In genomic region chr11:22844754-22845718, GRCm38 (mm10) we compare ENCODE assay signal across 1 mouse cellular context.
A peak's percentile ranks its signal among the peaks of the same experiment; 100 is the strongest.
TF ChIP-seq lines count a peak whose summit lies in the region.

No protein-coding gene starts in this region.

TF ChIP-seq in CH12.LX, 34 proteins besides CTCF, POLR2A, EP300 and RAD21 (continued from another document):
- TF ChIP-seq POLR2AphosphoS2 (IDR thresholded peaks at IDR 0.05; ENCODE audit: low read depth, low read length) (peak; percentile 81), NRF1 (IDR thresholded peaks at IDR 0.05; ENCODE audit: low read depth, low read length) (0 out of 2 replicates have a peak, but pooled peaks have one; percentile 27), BHLHE40 (IDR thresholded peaks at IDR 0.05; ENCODE audit: low read depth, low read length) (peak; percentile 92)
